Mouse (Mus musculus) testis, postnatal 10 days (tissue): ENCODE results near the gene Ywhae.
A peak's percentile ranks its signal among the peaks of the same experiment; 100 is the strongest.

ENCODE experiments used
- DNase-seq: peaks from one replicate; pipeline ENCODE4 v3.0.0; 2021; ENCODE audit warnings: low spot score

Gene Ywhae

DNA sequence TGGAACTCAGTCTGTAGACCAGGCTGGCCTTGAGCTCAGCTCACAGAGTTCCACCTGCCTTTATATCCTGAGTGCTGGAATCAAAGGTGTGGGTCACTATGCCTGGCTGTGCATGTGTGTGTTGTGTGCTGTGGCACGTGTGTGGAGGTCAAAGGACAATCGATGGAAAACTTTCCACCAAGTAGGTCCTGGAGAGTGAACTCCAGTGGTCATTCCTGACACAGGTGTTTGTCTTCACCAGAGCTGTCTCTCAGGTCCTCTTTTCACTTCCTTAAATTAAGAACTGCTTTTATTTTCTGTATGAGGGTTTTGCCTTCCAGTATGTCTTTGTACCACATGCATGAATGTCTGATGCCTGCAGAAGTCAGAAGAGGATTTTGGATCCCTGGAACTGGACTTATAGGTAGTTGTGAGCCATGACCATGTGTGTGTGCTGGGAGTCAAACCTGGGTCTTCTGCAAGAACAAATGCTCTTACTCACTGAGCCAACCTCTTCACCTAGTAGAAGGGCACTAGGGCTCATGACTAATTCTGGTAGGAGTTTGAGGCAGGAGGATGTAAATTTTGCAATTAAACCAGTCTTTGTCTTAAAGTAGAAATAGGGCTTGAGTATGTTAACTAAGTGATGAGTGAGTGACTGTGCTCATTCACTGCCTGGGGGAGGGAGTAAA, 5.3 kb downstream of the Ywhae start:
- no peak for DNase-seq

DNA sequence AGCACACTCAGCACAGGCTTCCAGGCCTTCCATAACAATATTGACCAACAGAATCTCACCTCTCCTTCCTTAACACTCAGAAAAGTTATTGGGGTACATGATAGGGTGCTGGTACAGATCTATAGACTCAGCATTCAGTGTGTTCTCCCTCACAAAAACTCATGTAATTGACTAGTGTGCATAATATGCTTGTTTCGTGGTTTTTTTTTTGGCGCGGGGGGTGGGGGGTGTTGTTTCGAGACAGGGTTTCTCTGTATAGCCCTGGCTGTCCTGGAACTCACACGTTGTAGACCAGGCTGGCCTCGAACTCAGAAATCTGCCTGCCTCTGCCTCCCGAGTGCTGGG, 5.8 kb downstream of the Ywhae start:
- DNase-seq = no peak

DNA sequence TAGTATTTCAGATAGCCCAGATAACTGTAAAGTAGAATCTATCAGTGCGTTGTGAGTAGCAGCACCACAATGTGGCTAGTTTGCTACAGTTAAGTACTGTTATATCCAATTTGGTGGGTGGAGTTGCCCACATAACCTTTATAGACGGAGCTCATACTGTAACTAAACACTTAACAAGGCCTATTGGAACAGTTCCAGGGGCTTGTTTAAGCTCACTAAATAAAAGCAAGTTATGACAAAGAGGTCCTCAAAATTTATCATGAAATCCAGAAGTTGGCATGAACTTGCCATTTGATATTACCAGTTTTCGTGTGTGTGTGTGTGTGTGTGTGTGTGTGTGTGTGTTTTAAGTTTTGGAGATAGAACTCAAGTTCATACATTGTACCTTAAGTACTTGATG, 7.5 kb downstream of the Ywhae start:
- no peak for DNase-seq

DNA sequence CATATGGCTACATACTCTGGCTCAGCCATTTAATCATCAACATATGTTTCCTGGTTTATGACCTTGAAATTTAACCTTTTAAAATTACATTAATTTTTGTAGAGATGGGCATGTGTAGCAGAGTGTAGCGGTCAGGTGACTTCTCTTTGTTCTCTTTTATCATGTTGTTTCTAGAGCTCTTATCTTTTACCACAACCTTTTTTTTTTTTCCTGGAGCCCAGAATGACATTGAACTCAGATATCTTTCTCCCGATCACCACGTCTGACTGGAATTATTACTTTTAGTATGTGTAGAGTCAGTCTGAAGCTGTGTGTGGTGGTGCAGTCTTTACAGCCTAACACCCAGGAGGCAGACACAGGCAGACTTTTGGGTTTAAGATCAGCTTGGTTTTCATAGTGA, 8.9 kb downstream of the Ywhae start:
- DNase-seq = no peak

DNA sequence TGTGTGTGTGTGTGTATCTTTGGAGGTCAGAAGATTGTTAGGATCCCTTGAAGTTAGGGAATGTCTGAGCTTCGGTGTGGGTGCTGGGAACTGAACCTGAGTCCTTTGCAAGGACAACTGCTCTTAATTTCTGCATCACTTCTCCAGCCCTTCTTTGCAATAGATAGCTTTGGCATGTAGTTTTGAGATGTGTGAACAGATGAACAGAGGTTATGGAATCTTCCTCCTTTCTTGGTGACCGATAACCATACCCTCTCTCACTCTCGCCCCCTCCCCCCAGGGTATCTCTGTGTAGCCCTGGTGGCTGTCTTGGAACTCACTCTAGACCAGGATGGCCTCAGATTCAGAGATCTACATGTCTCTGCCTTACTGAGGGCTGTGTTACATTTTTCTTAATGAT, 12.1 kb downstream of the Ywhae start:
- DNase-seq = no peak

DNA sequence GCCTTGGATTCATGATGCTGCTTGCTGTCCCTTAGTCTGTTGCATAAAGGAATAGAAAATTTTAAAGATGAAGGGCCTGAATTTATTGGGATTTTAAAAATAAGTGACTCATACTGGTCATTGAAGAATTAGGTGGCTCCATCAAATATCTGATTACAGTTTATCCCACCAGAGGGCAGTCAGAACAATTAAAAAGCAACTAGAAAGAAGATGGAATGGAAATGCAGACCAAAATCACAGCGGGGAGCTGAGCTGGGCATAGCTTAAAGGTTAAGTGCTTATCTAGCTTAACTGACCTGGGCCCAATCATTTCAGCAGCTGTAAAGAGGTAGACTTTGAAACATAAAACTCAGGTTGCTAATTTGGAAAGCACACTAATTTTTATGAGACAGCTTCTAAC, 17.9 kb downstream of the Ywhae start:
- no peak for DNase-seq

DNA sequence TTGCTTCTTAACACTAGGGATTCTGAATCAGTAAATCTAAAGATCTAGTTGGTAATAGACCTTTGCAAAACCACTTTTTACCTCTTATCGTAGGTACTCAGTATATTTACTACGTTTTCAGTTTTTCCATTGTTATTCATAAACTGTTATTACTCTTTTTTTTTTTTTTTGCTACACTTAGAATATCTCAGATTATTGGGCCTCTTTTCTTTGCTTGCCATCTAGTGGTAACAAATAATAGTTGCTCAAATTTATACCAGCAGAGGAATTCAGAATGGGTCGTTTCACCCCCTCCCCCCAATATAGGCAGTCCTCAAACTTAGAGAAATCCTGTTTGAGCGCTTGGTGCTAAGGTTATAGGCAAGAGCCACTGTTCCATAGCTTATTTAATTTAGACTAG, 18.4 kb downstream of the Ywhae start:
- no peak for DNase-seq

DNA sequence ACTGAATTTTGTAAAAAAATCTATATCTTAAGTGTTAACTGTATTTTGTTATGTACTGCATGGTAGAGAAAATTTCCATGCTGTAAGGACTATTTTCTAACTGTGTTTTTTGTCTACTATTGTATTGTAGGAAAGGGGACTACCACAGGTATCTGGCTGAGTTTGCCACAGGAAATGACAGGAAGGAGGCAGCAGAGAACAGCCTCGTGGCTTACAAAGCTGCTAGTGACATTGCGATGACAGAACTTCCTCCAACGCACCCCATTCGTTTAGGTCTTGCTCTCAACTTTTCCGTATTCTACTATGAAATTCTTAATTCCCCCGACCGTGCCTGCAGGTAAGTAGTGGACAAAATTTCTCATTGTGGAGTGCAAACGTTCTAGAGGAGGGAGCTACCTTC, 24.0 kb downstream of the Ywhae start:
- DNase-seq = no peak

DNA sequence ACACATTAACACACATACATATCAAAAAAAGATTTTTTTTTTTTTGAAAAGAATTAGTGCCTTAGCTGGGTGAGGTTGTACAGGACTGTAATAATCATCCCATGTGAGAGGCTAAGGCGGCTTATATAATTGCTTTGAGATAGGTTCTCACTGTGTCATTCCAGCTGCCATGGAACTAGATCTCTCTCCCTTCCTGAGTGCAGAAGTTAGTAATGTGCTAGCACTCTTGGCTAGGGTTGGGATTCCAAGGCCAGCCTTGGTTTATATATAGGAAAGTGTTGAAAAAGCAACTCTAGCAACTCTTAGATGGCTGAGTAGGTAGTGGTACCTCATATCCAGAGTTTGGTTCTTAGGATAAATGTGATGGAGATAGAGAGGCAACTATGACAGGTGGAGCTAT, 25.9 kb downstream of the Ywhae start:
- DNase-seq = no peak

DNA sequence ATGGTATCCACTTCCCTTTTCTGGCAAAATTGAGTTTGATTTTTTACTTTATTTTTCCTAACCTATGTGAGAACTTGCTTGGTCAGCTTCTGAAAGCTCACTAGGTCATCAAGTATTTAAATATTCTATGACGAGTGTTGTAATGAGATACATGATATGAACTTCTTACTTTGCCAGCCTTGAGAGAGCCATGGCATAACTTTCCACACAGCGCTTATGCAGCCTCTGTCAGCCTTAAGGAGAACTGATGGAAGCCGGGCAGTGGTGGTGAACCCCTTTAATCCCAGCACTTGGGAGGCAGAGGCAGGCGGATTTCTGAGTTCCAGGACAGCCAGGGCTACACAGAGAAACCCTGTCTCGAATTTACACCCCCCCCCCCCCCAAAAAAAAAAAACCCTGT, 28.1 kb downstream of the Ywhae start:
- no peak for DNase-seq

DNA sequence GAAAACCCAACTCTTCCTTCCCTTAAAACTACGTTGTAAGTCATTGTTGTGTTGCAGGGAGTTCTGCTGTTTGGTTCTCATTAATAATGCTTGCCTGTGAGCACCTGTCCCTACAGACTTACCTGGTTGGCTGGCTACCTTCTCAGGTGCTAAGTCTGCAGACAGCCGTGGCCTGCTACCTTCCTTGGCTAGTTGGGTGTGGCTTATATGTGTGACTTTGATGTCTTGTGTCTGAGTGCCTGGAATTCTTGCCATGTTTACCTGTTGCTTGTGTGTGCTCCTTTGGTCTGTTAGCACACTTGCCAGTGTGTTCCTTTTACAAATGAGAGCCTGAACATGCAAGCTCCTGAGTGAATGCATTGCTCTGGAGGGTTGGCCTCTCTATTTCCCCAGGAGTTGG, 30.0 kb downstream of the Ywhae start:
- DNase-seq = no peak

DNA sequence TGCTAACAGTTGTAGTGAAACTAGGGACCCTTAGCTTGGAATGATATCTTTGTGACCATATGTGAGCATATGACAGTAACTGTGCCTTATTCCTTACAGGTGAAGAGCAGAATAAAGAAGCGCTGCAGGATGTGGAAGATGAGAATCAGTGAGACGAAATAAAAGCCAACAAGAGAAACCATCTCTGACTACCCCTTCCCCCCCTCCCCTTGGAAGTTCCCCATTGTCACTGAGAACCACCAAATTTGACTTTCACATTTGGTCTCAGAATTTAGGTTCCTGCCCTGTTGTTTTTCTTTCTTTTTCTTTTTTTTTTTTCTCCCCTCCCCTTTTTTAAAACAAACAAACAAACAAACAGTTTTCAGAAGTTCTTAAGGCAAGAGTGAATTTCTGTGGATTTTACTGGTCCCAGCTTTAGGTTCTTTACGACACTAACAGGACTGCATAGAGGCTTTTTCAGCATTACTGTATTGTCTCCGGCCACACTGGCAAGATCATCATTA, 31.9 kb downstream of the Ywhae start:
- DNase-seq = no peak

DNA sequence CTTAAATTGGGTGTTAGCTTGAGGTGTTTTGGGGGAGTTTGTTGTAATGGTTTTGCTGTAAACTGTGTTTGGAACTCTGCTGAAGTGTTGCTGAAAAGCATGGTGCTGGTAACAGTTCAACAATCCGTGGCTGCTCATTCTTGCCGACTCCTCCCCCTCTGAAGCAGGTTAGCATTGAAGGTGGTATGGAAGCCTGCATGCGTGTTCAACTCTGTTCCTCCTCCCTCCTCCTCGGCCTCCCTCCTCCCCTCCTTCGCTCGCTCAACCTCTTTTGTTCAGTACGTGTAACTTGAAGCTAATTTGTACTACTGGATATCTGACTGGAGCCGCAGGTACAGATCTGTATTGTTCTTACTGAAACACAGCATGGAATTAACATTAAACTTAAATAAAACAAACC, 32.5 kb downstream of the Ywhae start:
- DNase-seq = no peak

DNA sequence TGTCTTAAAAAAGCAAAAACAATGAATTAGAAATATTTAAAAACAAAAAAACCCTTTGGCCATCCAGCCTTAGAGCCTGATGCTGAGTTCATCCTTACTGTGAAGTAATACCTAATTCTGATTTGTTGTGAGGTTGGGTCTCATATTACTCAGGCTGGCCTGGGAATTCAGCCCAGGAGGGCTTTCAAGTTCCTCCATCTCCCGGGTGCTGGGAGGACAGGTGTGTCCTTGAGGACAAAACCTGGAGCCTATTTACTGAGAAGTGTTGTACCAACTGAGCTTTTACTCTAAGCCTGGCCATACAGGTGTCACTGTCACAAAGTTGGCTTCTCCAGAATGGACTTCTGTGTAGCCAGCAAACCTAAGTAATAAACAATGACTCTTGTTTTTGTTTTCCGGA, 34.3 kb downstream of the Ywhae start:
- DNase-seq = no peak

DNA sequence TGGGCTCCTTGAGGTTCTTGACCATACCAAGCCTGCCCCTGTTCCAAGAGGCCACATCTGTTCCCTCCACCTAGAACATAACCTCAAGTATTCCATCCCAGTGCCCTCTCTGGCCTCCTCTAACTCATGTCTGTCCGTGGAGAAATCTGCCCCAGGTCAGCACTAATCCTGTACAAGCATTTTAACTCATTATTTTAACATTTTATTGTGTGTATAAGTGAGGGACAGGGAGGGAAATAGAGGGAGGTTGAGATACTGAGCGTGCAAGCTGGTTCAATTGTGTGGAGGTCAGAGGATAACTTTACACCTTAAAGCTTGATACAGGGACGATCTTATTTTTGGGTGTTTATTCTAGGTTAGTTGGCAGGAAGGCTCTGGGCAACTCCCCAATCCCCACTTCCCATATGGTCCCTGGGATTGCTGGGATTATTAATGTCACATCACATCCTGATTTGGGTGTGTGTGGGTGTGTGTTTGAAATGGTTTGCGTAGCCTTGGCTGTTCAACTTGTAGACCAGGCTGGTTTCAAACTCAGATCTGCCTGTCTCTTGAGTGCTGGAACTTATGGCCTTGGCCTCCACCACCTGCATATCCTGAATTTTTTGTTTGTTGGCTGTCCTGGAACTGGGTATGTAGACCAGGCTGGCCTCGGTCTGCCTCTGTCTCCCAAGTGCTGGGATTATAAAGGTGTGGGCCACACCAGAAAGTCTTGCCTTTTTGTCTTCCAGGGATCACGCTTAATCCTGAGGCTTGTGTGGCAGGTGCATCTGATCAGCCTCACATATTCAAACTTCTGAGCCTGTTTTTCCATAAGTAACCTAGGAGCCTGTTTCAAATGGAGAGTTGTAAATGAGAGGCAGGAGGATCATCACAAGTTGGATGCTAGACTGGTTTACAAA, 35.7 kb downstream of the Ywhae start:
- DNase-seq = no peak

DNA sequence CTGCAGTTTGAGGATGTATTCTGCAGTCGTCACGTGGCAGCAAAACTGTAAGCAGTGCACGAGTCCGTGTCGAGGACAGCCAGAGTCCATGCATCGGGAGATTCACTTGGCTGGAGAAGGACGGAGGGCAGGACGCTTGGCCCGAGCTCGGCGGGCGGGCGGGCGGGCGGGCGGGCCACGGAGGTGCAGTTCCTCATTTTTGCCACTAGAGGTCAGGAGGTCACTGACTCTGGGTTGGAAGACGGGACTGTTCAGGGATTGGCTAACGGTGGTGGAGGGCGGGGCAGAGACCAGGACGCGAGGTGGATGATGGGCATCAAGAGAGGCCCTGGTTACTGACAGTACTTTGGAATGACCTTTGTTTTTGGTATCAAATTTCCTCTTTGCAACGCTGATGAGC, 36.5 kb downstream of the Ywhae start:
- DNase-seq = peak; percentile 91

DNA sequence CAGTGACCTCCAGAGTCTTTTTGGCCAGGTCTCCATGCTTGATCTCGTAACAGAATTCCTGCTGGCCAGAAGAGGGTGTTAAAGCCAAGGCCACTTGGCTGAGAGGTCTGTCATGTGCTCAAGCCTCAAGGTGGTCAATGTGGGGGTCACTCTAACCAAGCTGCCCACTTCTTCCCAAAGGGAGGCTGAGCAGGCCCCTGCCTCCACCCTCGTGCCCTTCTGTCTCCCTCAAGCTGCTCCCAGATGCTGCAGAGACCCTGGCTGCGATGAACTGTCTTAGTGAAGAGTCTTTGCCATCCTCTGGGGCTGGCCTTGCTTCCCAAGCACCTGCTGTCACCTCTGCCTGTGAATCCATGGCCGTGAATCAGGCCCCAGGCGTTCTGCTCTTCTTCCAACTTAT, 39.9 kb downstream of the Ywhae start:
- peak; percentile 35 for DNase-seq

DNA sequence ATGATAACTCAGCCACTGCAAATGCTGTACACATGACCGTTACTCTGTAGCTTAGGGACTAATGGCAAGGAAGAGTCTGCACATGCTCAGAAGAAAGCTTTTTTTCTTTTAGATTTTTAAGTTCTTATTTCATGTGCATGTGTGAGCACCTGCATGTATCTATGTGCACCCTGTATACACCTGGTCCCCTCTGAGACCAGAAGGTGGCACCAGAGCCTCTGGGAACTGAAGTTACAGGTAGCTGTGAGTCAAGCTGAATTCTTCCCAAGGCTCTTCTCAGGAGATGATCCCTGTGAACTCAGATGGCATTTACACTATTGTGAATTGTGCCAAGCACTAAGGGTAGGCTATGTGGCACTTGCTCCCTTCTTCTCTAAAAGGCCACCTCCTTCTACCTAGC, 43.2 kb downstream of the Ywhae start:
- no peak for DNase-seq

DNA sequence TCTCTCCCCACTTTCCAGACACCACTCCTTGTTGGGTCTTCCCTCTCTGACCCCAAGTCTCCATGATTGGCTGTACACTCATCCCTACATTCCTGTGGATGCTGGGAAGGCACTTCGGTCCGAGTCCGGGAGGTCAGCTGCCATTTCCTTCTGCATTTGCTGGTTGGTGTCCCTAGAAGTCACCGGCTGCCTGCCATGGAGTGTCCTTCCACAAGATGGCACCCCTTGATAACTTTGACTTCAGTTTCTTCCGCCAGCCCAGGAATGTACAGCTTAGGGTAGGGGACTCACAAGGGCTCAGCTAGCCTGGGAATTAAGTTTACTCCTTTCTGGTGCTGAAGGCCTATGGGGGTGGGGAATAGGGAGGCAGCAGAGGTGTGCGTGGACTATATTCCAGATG, 49.2 kb downstream of the Ywhae start:
- peak; percentile 80 for DNase-seq

DNA sequence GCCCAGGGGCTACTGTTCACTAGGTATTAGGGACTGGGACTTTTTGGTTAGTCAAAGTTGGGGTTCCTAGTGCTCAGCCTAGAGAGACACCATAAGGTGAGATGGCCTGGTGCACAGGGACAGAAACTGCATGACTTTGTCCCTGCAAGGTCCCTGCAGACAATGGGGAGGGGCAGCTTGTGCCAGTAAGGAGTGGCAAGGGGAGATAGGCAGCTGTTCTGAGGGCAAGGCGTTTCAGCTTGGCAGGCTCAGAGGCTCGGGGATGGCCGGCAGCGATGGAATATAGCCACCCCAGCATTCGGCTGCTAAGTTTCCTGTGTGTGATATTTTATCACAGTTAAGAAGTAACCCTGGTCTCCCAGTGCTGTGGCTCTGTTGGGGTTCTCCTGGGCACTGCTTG, 51.1 kb downstream of the Ywhae start:
- no peak for DNase-seq

DNA sequence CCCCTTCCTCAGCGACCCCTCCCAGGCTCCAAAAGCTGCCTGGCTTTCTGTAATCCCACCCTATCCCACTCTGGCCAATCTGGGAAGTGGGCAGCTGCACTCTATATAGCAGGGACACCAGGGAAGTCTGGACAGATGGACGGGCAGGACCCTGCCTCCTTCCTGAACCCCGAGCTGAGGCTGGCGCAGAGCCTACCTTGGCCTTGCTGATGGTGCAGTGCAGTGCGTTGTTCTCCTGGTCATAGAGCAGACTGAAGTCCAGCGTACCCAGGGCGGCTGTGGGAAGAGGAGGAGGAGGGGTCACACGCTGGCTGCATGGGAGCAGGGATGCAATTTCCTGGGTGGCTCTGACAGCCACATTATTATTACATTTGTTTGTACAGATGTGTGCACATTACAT, 53.2 kb downstream of the Ywhae start:
- DNase-seq = no peak

DNA sequence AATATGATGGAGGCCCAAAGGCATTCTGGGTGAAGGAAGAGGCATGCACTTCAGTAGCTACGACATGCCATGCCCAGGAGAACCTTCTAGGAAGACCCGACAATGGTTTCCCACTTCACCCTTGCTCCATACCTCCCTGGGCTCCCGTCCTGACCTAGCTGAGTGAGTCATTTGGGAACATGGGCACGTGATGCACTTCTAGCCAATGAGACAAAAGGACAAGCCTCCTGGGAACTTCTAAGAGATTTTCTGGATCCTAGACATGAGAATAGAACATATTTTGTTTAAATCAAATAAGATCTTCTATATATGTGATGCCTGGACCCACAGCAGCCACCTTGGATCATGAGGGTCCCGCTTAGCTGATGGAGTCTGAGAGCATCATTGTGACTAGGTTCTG, 59.9 kb downstream of the Ywhae start:
- no peak for DNase-seq

DNA sequence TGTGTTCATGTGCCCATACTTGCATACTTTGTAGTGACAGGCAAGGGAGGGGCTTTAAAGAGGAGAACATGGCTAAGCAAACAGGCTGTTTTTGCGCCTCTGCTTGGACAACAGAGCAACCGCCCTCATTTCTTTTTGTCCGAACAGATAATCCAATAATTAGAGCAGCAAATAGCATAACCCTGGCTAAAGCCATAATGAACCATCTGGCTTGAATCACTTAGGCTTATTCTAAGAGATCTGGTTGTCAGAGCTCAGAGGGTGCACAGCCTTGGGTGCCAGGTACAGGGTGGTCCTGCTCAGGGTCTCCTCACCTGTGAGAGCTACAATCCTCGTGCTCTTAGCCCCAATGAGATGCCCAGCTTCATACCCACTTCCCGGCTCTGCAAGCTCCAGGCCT, 60.7 kb downstream of the Ywhae start:
- no peak for DNase-seq
